Mouse (Mus musculus): Measurements from ENCODE around the gene Cdkn1a.
A peak's percentile ranks its signal among the peaks of the same experiment; 100 is the strongest.

Cdkn1a gene

DNA sequence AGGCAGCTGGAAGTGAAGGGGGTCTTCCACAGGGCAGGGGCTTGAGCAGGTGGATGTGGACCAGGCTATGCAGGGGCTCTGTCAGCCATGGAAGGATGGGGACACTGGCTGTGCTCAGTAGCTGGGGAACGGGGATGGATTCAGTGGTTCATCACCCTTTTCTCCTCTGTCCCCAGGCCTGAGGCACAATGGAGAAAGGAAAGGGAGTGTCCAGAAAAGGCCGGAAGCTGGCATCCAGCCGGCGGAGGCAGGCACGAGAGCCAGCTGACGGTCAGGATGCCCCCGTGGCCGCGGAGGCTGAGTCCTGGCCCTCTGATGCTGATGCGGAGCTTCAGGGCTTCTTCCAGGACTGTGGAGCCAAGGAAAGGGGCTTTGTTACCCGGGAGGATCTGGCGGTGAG, 29.9 kb downstream of the Cdkn1a start:
- DNase-seq, result no peak

DNA sequence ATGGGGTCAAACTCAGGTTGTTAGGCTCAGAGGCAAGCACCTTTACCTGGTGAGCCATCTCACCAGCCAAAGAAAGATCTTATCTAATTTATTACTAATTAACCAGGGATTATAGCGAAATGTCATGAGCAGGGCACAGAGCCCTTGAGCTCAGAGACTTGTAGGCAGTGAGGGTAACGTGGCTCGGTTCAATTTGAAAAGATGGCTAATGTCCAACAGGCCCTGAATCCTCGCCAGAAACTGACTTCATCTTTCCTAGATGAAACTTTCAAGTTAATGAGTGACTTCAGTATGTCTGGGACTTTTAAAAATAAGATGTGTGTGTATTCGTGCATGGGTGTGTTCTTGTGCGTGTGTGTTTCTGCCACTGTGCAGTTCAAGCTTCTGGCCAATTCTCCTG, 32.0 kb downstream of the Cdkn1a start:
- no peak for DNase-seq

DNA sequence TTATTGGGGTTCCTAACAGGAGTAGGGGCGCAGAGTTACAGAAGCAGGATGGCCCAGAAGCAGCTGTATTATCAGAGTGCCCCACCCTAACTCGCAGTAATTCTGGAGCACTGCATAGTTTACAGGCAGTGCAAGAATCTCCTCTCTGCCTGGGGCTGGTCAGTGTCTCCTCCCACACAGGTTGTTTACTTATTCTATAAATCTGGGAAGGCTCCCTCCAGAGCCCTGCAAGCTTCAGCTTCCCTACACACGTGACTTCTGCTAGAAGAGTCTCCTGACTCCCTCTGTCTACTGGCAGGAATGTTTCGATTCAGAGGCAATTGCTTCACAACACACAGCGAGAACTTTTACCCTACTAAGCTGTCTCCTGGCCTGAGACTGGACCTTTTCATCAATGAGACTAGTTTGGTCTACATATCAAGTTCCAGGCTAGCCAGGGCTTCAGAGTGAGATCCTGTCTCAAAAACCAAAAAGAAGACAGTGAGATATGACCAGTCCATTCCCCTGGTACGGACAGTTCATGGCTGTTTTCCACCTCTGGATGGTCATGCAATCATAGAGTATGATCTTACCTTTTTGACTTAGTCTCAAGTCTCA, 32.9 kb downstream of the Cdkn1a start:
- no peak for DNase-seq

DNA sequence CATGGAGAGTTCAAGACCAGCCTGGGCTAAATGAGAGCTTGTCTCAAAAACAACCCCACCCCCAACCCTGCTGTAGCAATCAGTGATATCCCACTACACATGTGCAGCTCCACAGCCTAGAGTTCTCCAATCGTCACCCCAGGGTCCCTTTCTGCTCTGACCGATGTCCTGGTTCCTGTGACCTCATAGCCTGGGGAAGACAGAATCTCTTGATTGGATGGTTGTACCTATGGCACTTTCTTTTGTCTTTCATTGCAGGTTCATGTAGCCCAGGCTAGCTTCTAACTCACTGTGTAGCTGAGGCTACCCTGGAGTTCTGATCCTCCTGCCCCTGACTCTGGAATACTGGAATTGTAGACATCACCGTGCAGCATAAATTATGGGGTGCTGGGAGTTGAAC, 35.8 kb downstream of the Cdkn1a start:
- DNase-seq, result no peak

DNA sequence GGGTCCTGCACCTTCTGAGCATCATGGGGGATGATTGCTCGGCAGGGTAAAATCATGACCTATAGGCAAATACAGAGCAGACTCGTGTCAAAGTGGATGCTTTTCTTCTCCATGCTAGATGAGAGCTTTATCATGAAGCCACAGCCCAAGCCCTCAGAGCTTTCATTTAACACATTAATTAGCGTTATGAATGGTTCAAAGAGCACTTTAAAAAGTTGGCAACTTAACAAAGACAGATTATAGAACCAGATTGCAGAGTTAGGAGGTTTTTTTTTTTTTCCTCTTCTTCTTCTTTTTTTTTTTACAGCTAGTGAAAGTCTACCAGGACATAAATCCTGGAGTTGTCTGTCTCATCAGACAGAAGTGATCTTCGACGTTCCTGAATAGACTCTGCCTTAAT, 38.6 kb downstream of the Cdkn1a start:
- no peak for DNase-seq

DNA sequence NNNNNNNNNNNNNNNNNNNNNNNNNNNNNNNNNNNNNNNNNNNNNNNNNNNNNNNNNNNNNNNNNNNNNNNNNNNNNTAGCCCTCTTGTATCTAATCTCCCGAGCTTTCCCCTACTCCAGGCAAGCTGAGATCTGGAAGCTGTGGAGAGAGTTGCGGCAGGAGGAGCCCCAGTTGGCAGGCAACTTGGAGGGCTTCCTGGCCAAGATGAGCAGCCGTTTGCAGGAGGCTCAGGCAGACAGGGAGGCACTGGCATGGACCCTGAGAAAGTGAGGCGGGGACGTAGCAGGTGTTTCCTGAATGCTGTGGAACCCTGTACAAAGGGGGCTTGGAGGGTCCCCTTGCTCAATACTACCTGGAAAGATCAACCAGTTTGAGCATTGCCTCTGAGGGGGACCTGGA, 44.3 kb downstream of the Cdkn1a start:
- no peak for DNase-seq

DNA sequence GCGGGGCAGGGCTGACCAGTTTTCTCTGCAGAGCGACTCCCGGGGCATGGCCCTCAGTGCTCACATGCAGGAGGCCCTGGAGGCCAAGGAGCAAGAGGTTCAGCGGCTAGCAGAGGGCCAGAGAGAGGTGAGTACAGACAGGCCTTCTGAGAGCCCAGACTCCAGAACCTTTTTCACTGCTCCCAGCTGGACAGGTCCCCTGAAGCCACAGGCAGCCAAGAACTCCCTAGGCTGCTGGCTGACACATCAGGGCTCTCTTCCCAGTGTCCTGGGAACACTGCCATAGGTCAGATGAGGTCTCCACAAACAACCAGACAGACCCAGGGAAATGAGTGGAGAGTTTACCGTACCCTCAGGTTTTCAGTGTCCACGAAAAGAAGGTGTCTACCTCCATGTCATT, 45.5 kb downstream of the Cdkn1a start:
- peak; percentile 27 for DNase-seq

DNA sequence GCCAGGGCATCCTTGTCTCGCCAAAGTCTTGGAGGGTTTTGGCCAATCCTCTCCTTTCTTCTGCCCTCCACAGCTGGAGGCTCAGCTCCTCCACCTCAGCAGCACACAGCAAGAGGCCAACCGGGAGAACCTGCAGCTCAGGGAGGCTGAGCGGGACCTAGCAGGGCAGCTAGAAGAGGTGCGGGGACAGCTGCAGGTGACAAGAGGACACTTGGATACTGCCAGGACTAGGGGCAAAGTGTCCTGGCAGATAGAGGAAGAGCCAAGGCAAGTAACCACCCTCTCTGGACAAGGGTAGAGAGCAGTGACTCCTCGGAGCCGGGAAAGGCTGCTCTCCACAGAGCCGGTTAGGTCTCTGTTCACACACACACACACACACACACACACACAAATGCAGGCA, 47.1 kb downstream of the Cdkn1a start:
- DNase-seq, result no peak

DNA sequence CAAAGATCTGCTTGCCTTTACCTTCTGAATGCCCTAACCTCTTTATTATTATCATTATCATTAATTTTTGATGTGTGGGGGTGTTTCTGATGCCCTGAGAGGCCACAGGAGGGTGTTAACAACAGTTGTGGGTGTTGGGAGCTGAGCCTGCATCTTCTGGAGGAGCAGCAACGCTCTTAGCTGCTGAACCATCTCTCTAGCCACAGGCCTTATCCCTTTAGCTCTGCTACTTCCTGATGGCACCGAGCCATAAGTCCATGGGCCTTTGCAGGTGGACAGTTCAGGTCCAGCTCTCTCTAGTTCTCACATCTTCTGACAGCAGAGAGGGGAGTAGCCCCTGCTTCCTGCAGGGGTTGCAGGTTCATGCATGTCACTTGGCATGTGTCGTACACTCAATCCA, 50.8 kb downstream of the Cdkn1a start:
- no peak for DNase-seq

DNA sequence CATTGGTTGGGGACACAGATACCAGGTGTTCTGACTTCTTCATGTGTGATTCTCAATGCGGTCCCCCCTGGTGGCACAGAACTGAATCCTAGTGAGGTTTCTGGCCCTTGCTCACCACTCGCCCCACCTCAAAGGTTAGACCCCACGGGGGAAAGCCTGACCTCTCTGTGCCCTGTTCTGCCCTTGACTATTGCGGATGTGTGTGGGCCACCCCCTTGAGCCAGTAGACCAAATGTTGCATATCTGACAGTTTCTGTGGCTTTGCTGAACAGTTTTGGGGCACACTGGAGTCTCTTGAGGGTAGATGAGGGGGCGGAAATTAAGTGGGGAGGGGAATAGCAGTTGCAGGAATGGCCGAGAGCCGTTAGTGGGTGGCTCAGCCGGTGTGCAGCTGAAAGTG, 52.5 kb downstream of the Cdkn1a start:
- DNase-seq, result no peak

DNA sequence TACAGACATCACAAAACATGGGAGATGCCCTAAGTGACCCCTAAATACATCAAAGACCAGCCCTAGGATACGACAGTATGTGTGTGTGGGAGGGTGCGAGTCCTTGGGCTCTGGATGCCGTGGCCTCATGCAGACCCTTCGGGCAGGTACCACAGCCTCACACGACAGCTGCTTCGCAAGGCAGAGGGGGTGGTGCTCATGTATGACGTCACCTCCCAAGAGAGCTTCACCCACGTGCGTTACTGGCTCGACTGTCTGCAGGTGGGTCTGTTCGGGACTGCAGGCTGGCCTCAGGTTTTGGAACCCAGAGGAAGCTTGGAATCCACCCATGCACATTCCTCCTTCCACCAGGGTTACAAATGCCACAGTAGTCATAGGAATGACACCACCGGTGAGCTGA, 54.3 kb downstream of the Cdkn1a start:
- DNase-seq, result no peak

DNA sequence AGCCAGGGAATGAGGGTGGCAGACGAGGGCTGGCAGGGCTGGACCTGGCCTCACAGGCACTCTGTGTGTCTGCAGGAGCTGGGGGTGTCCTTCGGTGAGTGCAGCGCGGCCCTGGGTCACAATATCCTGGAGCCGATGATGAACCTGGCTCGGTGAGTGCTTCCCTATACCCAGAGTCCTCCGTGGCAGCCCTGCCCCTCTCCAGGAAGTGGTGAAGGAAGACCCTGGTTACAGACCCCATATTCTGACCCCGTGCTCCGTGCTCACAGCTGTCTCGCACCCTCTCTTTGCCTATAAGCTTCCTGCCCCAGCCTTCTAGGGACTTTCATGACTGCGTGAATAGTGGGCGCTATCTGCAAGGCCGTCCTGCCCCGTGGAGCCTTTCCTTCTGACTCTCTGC, 56.5 kb downstream of the Cdkn1a start:
- no peak for DNase-seq

DNA sequence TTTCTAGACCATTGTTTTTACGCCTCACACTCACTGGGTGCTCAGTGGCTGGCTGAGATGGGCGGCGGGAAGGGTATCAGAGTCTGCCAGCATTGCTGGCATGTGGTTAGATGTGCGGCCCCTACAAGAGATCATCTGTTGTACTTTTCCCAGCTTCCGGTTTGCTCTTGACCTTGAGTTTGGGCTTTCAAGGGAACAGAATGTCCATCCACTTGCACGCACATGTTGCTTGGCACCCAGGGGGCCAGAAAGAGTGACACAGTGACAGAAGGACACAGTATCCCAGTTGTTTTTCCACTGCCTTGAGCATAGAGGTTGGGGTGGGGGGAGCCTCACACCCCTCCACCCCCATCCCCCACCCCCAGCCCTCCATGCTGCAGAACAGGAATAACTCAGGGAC, 57.0 kb downstream of the Cdkn1a start:
- no peak for DNase-seq

DNA sequence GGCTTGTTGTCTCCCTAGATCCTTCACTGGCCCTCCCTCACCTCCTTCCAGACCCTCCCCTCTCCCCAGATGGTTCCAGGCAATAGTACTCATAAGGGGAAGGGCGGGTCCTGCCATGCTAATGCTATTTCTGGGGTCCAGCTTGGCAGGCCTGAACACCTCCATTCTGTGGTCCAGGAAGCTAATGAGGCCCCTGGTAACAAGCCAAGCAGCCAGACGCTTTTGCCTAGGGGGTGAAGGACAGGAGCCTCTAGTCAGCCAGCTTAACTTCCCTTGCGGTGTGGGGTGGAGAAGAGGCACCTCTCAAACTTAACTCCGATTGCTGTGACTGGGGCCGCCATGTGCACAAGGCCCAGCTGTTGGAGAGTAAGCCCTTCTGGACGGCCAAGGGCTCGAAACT, 59.0 kb downstream of the Cdkn1a start:
- DNase-seq, result no peak

Data from layer of hippocampus, adult 9-11 months (tissue).